Mouse (Mus musculus) urinary bladder, postnatal 10 days (tissue): Measurements from ENCODE around the gene Fam32a.

Experiments
- DNase-seq: peaks from one replicate; pipeline ENCODE4 v3.0.0; 2022; ENCODE audit warnings: low spot score

Fam32a gene

GRCm38 (mm10) chr8:72219541-72220363, at the start of gene Fam32a:
Gene Fam32a, plus strand, starts transcription at chr8:72219730.
- peak; percentile 50 for DNase-seq

- DNase-seq = no peak
Measured at GRCm38 (mm10) chr8:72177346-72177925, 42.1 kb upstream of the Fam32a start.

DNA sequence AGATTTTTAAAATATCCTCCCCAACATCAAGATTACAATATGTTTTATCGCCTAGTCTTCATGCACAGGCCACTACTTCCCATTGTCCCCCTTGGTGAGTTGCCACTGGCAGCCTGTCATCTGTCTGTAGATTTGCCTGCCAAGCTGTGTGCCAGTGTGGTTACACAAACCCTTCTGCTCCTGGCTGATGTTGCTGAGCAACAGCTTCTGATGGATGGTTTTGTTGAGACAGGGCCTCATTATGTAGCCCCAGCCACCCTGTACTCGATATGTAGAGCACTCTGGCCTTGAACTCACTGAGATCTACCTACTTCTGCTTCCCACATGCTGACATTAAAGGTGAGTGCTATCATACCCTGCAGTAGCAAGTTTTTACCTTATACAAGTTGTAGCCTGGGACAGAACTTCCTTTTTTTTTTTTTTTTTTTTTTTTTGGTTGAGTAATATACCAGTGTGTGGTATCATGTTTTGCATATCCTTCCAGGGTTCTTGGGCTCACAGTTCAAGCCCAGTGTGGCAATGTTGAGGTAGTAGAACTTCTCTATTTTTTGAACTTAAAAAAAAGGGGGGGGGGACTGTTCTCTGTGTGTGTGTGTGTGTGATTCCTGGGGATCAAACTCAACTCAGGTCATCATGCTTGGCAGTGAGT, 35.9 kb upstream of the Fam32a start:
- no peak for DNase-seq

DNA sequence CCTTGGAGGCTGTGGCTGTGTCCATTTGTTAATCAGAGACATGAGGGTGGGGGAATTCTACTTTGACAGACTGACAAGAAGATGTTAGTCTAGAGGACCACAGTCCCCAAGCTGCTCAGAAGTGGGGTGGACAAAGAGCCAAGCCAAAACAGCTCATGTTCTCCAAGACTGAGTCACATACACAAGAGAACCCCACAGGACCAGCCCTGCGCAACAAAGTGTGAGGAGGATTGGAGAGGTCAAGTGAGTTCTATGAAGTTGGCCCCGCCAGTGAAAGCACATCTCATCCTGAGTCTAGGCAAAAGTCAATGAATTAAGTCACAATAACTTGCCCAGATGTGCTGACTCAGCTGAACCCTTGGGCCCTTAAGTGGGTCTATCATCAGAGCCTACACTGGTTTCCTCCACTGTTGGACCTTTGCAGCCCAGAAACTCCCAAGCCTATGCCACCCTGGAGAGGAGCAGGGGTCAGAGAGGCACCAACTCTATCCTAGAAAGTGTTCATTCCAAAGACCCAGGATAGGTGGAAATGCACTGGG, 31.7 kb upstream of the Fam32a start:
- DNase-seq = no peak

DNA sequence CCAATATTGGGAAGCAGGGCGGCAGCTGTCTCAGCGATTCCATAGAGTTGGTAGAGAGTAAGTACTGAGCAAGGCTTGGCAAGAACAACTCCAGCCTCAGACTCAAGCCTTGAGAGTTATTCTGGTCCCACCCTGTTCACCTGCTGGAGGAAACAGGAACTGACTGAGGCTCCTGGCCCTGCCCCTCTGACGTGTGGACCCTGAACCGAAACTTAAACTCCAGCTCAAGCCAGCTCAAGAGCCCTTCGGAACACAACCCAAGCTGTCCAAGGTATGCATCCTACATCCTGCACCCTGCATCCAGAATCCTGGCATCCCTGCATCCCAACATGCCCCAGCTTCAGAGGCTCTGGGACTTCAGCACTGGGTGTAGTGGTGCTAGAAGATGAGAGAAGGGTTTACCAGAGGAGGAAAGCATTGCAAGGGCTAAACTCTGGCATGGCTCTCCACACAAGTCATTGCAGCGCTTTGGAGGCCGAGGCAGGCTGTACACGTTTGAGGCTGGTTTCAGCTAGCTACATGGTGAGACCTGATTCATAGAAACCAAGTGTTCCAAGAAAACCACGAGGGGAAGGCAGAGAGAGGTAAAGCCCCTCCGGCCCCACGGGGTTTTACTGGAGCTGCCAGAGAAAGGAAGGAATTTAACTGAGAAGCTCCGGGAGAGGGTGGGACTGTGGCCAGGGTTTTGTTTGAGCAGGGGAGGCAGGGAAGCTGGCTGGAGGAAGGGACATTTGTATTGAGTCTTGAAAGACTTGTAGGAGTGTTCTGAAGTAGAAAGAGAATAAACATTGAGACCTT, 29.9 kb upstream of the Fam32a start, which contains the start of gene Hsh2d:
Gene Hsh2d, plus strand, starts transcription at position 222 of the 798 bp plus-strand sequence.
- no peak for DNase-seq

DNA sequence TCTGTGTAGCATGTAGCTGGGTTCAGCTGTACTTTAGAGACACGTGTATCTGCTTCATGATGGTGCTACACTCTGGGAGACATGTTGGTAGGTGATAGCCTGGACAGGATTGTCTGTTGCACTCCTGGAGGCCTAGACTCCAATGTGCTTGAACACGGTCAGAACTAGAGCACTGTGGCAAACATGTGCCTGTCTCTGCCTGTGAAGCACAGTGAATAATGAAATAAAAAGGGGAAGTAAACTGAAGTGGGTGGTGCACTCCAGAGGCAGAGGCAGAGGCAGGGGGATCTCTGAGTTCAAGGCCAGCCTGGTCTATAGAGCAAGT, 29.4 kb upstream of the Fam32a start:
- DNase-seq = no peak

DNA sequence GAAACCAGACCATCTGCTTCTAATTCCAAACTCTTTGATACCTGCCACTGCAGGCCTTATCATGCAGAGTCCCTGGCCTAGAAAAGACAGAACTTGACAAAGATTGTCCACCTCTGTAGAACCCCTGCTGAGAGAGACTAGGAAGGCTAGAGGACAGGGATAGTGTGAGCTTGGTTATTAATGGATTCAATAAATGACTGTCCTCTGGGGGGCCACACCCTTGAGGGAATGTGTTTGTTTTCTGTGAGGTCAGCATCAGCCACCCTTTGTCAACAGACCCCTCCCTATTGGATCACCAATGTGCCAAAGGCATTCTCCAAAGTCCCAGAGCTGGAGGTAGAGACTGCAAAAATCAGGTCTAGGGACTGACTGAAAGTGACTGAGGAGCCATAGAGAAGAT, 27.5 kb upstream of the Fam32a start:
- no peak for DNase-seq

- DNase-seq = no peak
Measured at GRCm38 (mm10) chr8:72197997-72198396, 21.5 kb upstream of the Fam32a start.

- no peak for DNase-seq
Measured at GRCm38 (mm10) chr8:72208582-72208981, 10.9 kb upstream of the Fam32a start.

GRCm38 (mm10) chr8:72210222-72210621, 9.3 kb upstream of the Fam32a start:
- no peak for DNase-seq

DNA sequence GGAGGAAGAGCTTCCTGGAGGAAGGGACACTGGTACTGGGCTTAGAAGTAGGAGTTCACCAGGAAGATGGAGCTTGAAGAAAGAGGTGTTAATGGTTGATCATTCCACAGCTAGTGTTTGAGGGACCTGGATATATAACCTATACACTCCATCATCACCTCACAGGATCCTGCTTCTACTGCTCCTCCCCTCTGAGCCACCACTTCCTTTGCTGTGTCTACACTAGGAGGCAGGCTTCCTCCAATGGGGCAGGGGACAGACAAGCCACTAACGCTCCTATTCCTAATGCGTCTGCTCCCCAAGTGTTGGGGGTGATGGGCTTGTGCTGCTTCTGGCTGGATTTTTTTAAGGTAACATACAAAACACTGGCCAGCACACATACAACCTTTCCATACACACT, 8.8 kb upstream of the Fam32a start:
- no peak for DNase-seq

DNA sequence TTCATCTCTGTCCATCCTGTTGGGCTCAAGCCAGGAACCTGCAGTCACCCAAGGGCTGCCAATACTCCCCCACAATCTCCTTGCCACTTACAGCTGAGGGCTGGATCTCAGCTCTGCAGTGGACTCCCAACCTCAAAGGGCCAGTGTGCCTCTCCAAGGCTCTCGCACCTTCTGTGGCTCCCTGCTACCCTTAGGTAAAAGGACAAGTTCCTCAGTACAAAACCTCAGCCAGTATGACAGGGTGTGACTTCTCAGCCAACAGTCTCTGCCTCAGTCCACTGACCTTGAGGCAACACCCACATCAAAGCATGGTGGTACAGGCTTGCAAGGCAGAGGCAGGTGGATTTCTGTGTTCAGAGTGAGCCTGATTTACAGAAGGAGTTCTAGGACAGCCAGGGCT, 7.7 kb upstream of the Fam32a start:
- no peak for DNase-seq

- DNase-seq = no peak
Measured at GRCm38 (mm10) chr8:72212751-72213150, 6.8 kb upstream of the Fam32a start, which contains the start of gene Cib3. Gene Cib3, minus strand, starts transcription at chr8:72212837.

DNA sequence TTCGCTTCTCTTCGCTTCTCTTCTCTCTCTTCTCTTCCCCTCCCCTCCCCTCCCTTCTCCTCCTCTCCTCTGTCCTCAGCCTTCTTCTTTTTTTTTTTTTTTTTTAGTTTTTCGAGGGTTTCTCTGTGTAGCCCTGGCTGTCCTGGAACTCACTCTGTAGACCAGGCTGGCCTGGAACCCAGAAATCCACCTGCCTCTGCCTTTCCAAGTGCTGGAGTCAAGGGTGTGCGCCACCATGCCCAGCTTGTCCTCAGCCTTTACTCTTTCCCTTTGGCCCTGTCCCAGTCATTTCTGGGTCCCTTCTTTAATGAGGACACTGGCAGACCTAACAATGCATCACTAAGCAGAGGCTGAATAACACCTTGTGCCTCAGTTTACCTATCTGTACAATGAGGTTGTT, 6.0 kb upstream of the Fam32a start, which contains the start of gene Gm11034:
Gene Gm11034, minus strand, starts transcription at position 101 of the 400 bp plus-strand sequence.
- no peak for DNase-seq

GRCm38 (mm10) chr8:72215060-72215459, 4.5 kb upstream of the Fam32a start:
- no peak for DNase-seq

- no peak for DNase-seq
Measured at GRCm38 (mm10) chr8:72215871-72216270, 3.7 kb upstream of the Fam32a start.

DNA sequence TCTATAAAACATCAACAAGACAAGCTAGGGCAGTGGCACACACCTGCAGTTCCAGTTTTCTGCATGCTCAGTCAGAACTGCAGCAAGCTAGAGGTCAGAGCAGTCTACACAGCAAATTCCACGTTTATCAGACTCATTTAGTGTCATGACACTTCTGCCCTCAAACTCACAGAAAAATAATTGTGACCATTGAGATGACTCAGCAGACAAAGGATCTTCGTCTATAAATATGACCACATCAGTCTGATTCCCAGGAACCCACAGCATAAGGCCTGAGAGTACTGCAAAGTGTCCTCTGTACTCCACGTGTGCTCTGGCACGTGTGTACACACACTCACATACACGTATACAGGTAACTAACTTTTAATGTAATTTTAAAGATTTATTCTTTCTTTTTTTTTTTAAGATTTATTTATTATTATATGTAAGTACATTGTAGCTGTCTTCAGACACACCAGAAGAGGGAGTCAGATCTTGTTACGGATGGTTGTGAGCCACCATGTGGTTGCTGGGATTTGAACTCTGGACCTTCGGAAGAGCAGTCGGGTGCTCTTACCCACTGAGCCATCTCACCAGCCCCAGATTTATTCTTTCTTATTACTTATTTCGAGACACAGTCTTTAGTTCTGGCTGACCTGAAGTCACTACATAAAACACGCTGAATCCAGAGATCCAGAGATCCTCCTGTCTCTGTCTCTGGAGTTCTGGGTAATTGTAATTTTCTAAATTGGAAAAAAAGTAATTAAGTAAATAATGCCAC, 569 bp upstream of the Fam32a start:
- DNase-seq = no peak

- no peak for DNase-seq
Measured at GRCm38 (mm10) chr8:72220758-72221157, 1.2 kb downstream of the Fam32a start.

- DNase-seq = no peak
Measured at GRCm38 (mm10) chr8:72222656-72223055, 3.1 kb downstream of the Fam32a start.

GRCm38 (mm10) chr8:72239499-72240402, 20.2 kb downstream of the Fam32a start, which contains the start of gene Ap1m1:
Gene Ap1m1, plus strand, starts transcription at chr8:72240018.
- DNase-seq = peak; percentile 89
